Mouse (Mus musculus): ENCODE measurements around the gene Gatb. TPM values are rescaled to one million over a fixed set of nuclear protein-coding genes. Genes with fewer than 3 reads are reported as not detected.
A peak's percentile ranks its signal among the peaks of the same experiment; 100 is the strongest.

Gatb gene
- polyA plus RNA-seq, 1 experiment from 2014 or later: 33.4 TPM

GRCm38 (mm10) chr3:85619751-85620150 is 45.8 kb downstream of the Gatb start:
- ChIA-PET CTCF (interaction anchor here (0.8 to 1.8 kb wide), 5 partner anchors 8 to 27 kb away, joined by 3 to 5 read pairs (median 3); no protein-coding TSS in a partner anchor), POLR2A (no interaction called here)
- in situ Hi-C loops (cut with MboI; ENCODE audit: low pct_unique_long_range_greater_than_20kb): no loop called here
- no peaks in the 10 kb centered on the region for H3K27me3 ChIP-seq
- ATAC-seq: no peak
- TF ChIP-seq CTCF (IDR thresholded peaks at IDR 0.05): no peak
- DNase-seq (ENCODE audit: low read depth, low spot score): no peak

- in situ Hi-C loops (cut with MboI; ENCODE audit: low pct_unique_long_range_greater_than_20kb): no loop called here
- TF ChIP-seq CTCF (IDR thresholded peaks at IDR 0.05): no peak
- no peaks in the 10 kb centered on the region for H3K27me3 ChIP-seq
- ATAC-seq: peak; percentile 96
- peak; percentile 78 for DNase-seq (ENCODE audit: low read depth, low spot score)
- POLR2A ChIA-PET: interaction anchor here (0.5 kb wide), 1 partner anchor 9 kb away, joined by 3 read pairs; no protein-coding TSS in a partner anchor
- CTCF ChIA-PET: interaction anchor here (0.6 to 1.7 kb wide), 6 partner anchors 11 to 975 kb away, joined by 3 to 7 read pairs (median 3); no protein-coding TSS in a partner anchor
These were observed 56.1 kb downstream of the Gatb start for GRCm38 (mm10) chr3:85629895-85630510.

GRCm38 (mm10) chr3:85633733-85634132 is 59.8 kb downstream of the Gatb start:
- no peak for DNase-seq (ENCODE audit: low read depth, low spot score)
- in situ Hi-C loops (cut with MboI; ENCODE audit: low pct_unique_long_range_greater_than_20kb): no loop called here
- TF ChIP-seq CTCF (IDR thresholded peaks at IDR 0.05): no peak
- ATAC-seq: no peak
- POLR2A ChIA-PET: no interaction called here
- no peaks in the 10 kb centered on the region for H3K27me3 ChIP-seq
- CTCF ChIA-PET: no interaction called here

GRCm38 (mm10) chr3:85634389-85635125 is 60.6 kb downstream of the Gatb start:
- ChIA-PET CTCF (interaction anchor here (0.9 to 1.7 kb wide), 5 partner anchors 12 to 289 kb away, joined by 3 to 6 read pairs (median 4); no protein-coding TSS in a partner anchor), POLR2A (no interaction called here)
- in situ Hi-C loops (cut with MboI; ENCODE audit: low pct_unique_long_range_greater_than_20kb): no loop called here
- TF ChIP-seq CTCF (IDR thresholded peaks at IDR 0.05): no peak
- no peaks in the 10 kb centered on the region for H3K27me3 ChIP-seq
- DNase-seq (ENCODE audit: low read depth, low spot score) (peak; percentile 86), ATAC-seq (peak; percentile 65)

- no peak for TF ChIP-seq CTCF (IDR thresholded peaks at IDR 0.05)
- in situ Hi-C loops (cut with MboI; ENCODE audit: low pct_unique_long_range_greater_than_20kb): no loop called here
- POLR2A ChIA-PET: interaction anchor here (0.7 kb wide), 1 partner anchor 66 kb away, joined by 3 read pairs; no protein-coding TSS in a partner anchor
- no peaks in the 10 kb centered on the region for H3K27me3 ChIP-seq
- ATAC-seq (peak; percentile 51), DNase-seq (ENCODE audit: low read depth, low spot score) (no peak)
- CTCF ChIA-PET: interaction anchor here (0.9 to 1.7 kb wide), 6 partner anchors 12 to 289 kb away, joined by 3 to 6 read pairs (median 4); no protein-coding TSS in a partner anchor
These were observed 61.2 kb downstream of the Gatb start for GRCm38 (mm10) chr3:85635126-85635419.

GRCm38 (mm10) chr3:85635591-85635990 is 61.7 kb downstream of the Gatb start:
- POLR2A ChIA-PET: interaction anchor here (0.7 kb wide), 1 partner anchor 66 kb away, joined by 3 read pairs; no protein-coding TSS in a partner anchor
- in situ Hi-C loops (cut with MboI; ENCODE audit: low pct_unique_long_range_greater_than_20kb): no loop called here
- ATAC-seq: no peak
- CTCF ChIA-PET: interaction anchor here (1.1 to 1.7 kb wide), 5 partner anchors 11 to 31 kb away, joined by 3 to 6 read pairs (median 5); no protein-coding TSS in a partner anchor
- no peak for DNase-seq (ENCODE audit: low read depth, low spot score)
- H3K27me3 ChIP-seq: no peaks in the 10 kb centered on the region
- TF ChIP-seq CTCF (IDR thresholded peaks at IDR 0.05): no peak

GRCm38 (mm10) chr3:85636716-85637447 is 63.0 kb downstream of the Gatb start:
- in situ Hi-C loops (cut with MboI; ENCODE audit: low pct_unique_long_range_greater_than_20kb): no loop called here
- DNase-seq (ENCODE audit: low read depth, low spot score) (no peak), ATAC-seq (no peak)
- no peak for TF ChIP-seq CTCF (IDR thresholded peaks at IDR 0.05)
- CTCF ChIA-PET: interaction anchor here (0.6 to 1.7 kb wide), 5 partner anchors 12 to 66 kb away, joined by 3 to 5 read pairs (median 3); no protein-coding TSS in a partner anchor
- H3K27me3 ChIP-seq: no peaks in the 10 kb centered on the region
- POLR2A ChIA-PET: no interaction called here

- TF ChIP-seq CTCF (IDR thresholded peaks at IDR 0.05): no peak
- in situ Hi-C loops (cut with MboI; ENCODE audit: low pct_unique_long_range_greater_than_20kb): no loop called here
- POLR2A ChIA-PET: interaction anchor here (0.7 to 1.4 kb wide), 2 partner anchors 10 to 17 kb away, joined by 3 to 4 read pairs; no protein-coding TSS in a partner anchor
- ATAC-seq: no peak
- H3K27me3 ChIP-seq: no peaks in the 10 kb centered on the region
- DNase-seq (ENCODE audit: low read depth, low spot score): no peak
- CTCF ChIA-PET: interaction anchor here (0.9 to 1.9 kb wide), 3 partner anchors 16 to 282 kb away, joined by 3 to 11 read pairs (median 5); no protein-coding TSS in a partner anchor
These were observed 67.8 kb downstream of the Gatb start for GRCm38 (mm10) chr3:85641751-85642150.

GRCm38 (mm10) chr3:85644814-85645213 is 70.9 kb downstream of the Gatb start:
- in situ Hi-C loops (cut with MboI; ENCODE audit: low pct_unique_long_range_greater_than_20kb): no loop called here
- no peak for TF ChIP-seq CTCF (IDR thresholded peaks at IDR 0.05)

GRCm38 (mm10) chr3:85645517-85646004 is 71.6 kb downstream of the Gatb start:
- CTCF ChIA-PET: interaction anchor here (2.8 kb wide), 1 partner anchor 10 kb away, joined by 7 read pairs; no protein-coding TSS in a partner anchor

More at GRCm38 (mm10) chr3:85644814-85645213, 70.9 kb downstream of the Gatb start:
- no peak for ATAC-seq
- no peak for DNase-seq (ENCODE audit: low read depth, low spot score)
- ChIA-PET CTCF (interaction anchor here (2.8 kb wide), 1 partner anchor 11 kb away, joined by 7 read pairs; no protein-coding TSS in a partner anchor), POLR2A (no interaction called here)
- no peaks in the 10 kb centered on the region for H3K27me3 ChIP-seq

More at GRCm38 (mm10) chr3:85645517-85646004, 71.6 kb downstream of the Gatb start:
- no peak for TF ChIP-seq CTCF (IDR thresholded peaks at IDR 0.05)
- no peak for DNase-seq (ENCODE audit: low read depth, low spot score)
- no peaks in the 10 kb centered on the region for H3K27me3 ChIP-seq
- ATAC-seq: no peak
- in situ Hi-C loops (cut with MboI; ENCODE audit: low pct_unique_long_range_greater_than_20kb): no loop called here
- POLR2A ChIA-PET: no interaction called here
